Mouse (Mus musculus) spleen, adult 2 months (tissue): ENCODE results near the gene Hnrnpk. TPM values are rescaled to one million over a fixed set of nuclear protein-coding genes. Genes with fewer than 3 reads are reported as not detected.
A peak's percentile ranks its signal among the peaks of the same experiment; 100 is the strongest.
"Not testable (repeated sequence)": the region's sequence is repeated elsewhere in the genome, so short reads cannot be mapped to it uniquely, and the experiment has no call there.

Experiments used
- DNase-seq, 2 experiments: peaks; one replicate each; pipeline versions ENCODE4 v3.0.0 to v3.0.0-alpha.2; 2012 to 2021; ENCODE audit warnings: low spot score in 2 of 2, low read depth in 1 of 2
- H3K27ac ChIP-seq: fragments of 200-500 bp; 2 replicates; pipeline ENCODE4 v1.5.1; 2012; ENCODE audit warnings: low read length, inconsistent platforms; ENCODE audit not compliant: insufficient read depth
- H3K27me3 ChIP-seq: fragments of 200-500 bp; 2 replicates; pipeline ENCODE4 v1.6.1; 2012; ENCODE audit warnings: mild to moderate bottlenecking, moderate library complexity, low read length, inconsistent platforms; ENCODE audit not compliant: control insufficient read depth, insufficient read depth
- H3K36me3 ChIP-seq: fragments of 200-500 bp; 2 replicates; pipeline ENCODE4 v1.6.1; 2012; ENCODE audit warnings: mild to moderate bottlenecking, low read length, inconsistent platforms; ENCODE audit not compliant: control insufficient read depth, insufficient read depth
- H3K4me1 ChIP-seq: fragments of 200-500 bp; 2 replicates; pipeline ENCODE4 v1.6.1; 2011; ENCODE audit warnings: inconsistent platforms; ENCODE audit not compliant: control insufficient read depth, insufficient read depth, insufficient read length
- H3K4me3 ChIP-seq: fragments of 200-500 bp; 2 replicates; pipeline ENCODE4 v1.5.1; 2011; ENCODE audit warnings: mild to moderate bottlenecking, inconsistent platforms; ENCODE audit not compliant: insufficient read depth, insufficient read length; ENCODE audit errors: extremely low read depth
- CTCF ChIP-seq: fragments of 200-500 bp; IDR thresholded peaks from 2 replicates; pipeline ENCODE4 v1.5.1; 2011; ENCODE audit warnings: mild to moderate bottlenecking, inconsistent platforms; ENCODE audit not compliant: insufficient read depth, insufficient read length, insufficient replicate concordance; ENCODE audit errors: extremely low read depth
- POLR2A ChIP-seq: fragments of 200-500 bp; IDR thresholded peaks from 2 replicates; pipeline ENCODE4 v1.6.1; 2011; ENCODE audit warnings: low read depth, low read length, inconsistent platforms
- WGBS: fragments of 180-500 bp; shearing (Covaris S2); methylation state at CpG from one replicate; pipeline ENCODE4 v1.1.7; 2018; 5-methylcytosine and 5-hydroxymethylcytosine counted together
- polyA plus RNA-seq: library from polyadenylated mRNA; depleted of rRNA; stranded (reverse); fragments of >200 nt; gene quantifications from 2 replicates; pipeline ENCODE4 v1.2.3, GENCODE M21; 2012

Hnrnpk gene
- polyA plus RNA-seq, 1 experiment, result 210 TPM

- no peaks in the 10 kb centered on the region for H3K27me3 ChIP-seq
- DNase-seq, result no peak
- peaks cover 1% of the 10 kb centered on the region; the same call in 1 of the 2 replicates for H3K36me3 ChIP-seq
- H3K27ac ChIP-seq, result no peak overlapping the region
- WGBS, result 97% methylated on average over 4 of the region's 4 CpGs
- TF ChIP-seq POLR2A, result no peak
- TF ChIP-seq CTCF, result no peak
- no peaks in the 10 kb centered on the region for H3K4me1 ChIP-seq
- no peak overlapping the region for H3K4me3 ChIP-seq
Measured at GRCm38 (mm10) chr13:58411073-58411472, 7.9 kb upstream of the Hnrnpk start.

DNA sequence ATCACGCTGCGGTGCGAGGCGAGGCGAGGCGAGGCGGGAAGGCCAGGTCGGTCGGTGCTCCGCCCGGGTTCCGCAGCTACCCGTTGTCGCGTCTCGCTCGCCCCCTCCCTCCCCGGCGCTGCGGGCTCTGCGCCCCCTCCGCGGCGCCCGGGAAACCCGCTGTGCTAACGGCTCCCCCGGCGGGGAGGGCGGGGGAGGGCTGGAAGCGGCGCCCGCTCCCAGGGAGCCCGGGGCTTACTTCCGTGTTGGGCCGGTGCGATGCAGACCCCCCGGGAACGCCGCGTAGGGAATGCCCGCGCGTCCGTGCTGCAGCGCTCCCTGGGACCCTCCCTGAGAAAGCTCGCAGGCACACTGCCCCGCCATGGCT lies 416 bp downstream of the Hnrnpk start:
- TF ChIP-seq POLR2A (no peak; the same call in 1 of the 2 replicates), CTCF (no peak)
- Histone ChIP-seq H3K4me3 (peak overlapping the region; percentile 85), H3K36me3 (peaks cover 9% of the 10 kb centered on the region), H3K4me1 (no peaks in the 10 kb centered on the region), H3K27ac (peak overlapping the region; percentile 99), H3K27me3 (no peaks in the 10 kb centered on the region)
- DNase-seq, result peak in 1 of 2 experiments; percentile 74
- WGBS, result 2% methylated on average over 44 of the region's 48 CpGs

DNA sequence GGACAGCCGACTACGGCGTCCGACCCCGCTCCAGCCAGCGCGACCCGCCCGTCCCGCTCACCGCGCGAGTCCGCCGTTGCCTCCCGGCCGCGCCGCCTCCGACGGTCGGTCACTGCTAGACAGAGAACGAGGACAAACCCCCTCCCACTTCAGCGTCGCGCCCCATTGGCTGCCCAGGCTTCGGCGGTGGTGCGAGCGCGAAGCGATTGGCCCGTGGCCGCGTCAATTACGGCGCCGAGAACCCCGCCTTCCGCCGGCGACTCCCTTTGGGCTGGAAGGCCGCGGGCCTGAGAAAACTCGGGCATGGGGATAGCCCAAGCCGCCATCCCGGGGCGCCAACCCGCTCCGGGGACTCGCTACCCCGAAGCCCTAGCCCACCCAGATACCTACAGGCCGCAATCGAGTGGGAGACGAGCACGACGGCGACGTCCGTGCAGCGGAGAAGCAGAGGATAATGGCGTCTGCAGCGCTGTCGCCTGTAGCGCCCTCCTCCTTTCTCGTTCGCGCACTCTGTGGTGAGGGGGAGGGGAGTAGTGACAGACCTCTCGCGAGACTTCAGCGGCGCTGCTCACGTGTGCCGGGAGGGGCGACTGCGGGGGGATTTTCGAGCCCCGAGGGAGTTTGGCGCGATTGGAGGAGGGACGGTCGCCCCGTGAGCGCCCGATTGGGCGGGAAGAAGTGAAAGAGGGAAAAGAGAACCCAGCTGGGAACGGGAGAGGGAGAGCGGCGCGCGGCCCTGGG lies 970 bp downstream of the Hnrnpk start, which contains the start of gene Rmi1:
Gene Rmi1 (plus strand): TSS at position 246 of the 741 bp plus-strand sequence.
- peak within 1 kb of the TSS; percentile 99 for H3K27ac ChIP-seq
- under 1% methylated on average over 89 of the region's 91 CpGs for WGBS
- H3K4me3 ChIP-seq, result peak within 1 kb of the TSS; percentile 85
- H3K27me3 ChIP-seq, result no peaks in the 10 kb centered on the region
- H3K36me3 ChIP-seq, result peaks cover 15% of the 10 kb centered on the region
- H3K4me1 ChIP-seq, result no peaks in the 10 kb centered on the region
- DNase-seq, result peak; percentile 95 to 97
- TF ChIP-seq POLR2A (peak; percentile 98), CTCF (no peak)

DNA sequence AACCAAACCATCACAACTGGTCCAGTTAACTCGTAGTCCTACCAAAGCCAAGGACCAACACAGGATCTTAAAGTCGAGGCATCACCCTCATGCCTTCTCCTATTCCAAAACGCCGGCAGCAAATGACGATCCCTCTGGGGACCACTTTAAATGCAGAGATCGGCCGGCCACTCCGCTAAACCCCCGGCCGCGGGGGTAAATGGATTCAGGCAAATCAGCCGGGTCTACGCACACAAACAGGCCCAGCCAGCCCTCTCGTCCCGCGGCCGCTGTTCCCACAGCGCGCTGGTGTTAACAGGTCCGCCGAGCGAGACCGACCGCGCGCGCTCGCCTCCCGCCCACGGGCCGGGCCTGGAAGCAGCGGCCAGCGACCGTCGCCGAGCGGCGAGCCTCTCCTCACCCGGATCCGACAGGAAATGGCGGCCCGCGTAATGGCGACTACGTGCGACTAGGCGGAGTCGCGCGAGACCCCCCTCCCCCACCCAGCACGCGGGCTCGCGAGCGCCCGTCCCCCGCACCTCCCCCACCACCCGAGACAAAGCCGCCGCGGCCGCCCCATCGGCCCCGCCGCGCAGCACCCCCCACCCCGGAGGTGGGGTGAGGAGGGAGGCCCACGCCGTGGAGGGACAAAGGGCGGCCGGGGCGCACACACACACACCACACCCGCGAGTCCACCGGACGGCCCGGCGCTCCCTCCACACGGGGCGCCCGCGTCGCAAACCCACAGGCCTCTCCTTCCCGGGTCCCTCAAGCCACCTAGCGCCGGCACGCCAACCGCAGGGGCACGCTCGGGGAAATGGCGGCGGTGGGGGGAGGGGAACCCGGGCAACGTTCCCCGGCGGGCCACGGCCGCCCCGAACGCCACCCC lies 1.8 kb downstream of the Hnrnpk start:
- Histone ChIP-seq H3K36me3 (peaks cover 17% of the 10 kb centered on the region), H3K4me1 (no peaks in the 10 kb centered on the region), H3K27me3 (no peaks in the 10 kb centered on the region), H3K27ac (peak overlapping the region; percentile 99), H3K4me3 (peak overlapping the region; percentile 85)
- under 1% methylated on average over 97 of the region's 100 CpGs for WGBS
- TF ChIP-seq CTCF, result no peak
- no peak; the same call in 1 of the 2 replicates for TF ChIP-seq POLR2A
- DNase-seq, result peak; percentile 59 to 73

DNA sequence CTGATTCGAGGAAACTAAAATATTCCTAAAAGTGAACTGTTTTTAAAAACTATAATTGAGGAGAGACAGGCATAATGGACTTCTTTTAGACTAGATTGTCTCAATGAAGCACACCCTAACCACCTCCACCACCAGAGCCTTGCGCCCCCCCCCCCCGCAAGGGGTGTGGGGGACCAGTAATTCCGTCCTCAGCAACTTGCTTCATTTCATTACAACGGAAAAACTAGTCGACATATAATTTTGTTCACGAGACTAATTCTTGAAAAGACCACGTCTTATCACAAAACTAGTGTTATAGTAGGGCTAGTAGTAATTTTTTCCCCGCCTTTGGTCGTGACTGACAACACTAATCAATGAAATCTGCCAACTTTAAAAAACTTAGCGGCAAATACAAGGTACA lies 2.6 kb downstream of the Hnrnpk start:
- peaks cover 23% of the 10 kb centered on the region for H3K36me3 ChIP-seq
- no peaks in the 10 kb centered on the region for H3K4me1 ChIP-seq
- TF ChIP-seq POLR2A (no peak), CTCF (no peak)
- no peaks in the 10 kb centered on the region for H3K27me3 ChIP-seq
- WGBS, result 3% methylated on average over 11 of the region's 11 CpGs
- peak overlapping the region; percentile 85 for H3K4me3 ChIP-seq
- DNase-seq, result no peak
- H3K27ac ChIP-seq, result no peak overlapping the region

- Histone ChIP-seq H3K36me3 (peaks cover 36% of the 10 kb centered on the region), H3K27me3 (no peaks in the 10 kb centered on the region), H3K4me1 (no peaks in the 10 kb centered on the region), H3K27ac (no peak overlapping the region), H3K4me3 (no peak overlapping the region)
- 94% methylated on average over 13 of the region's 13 CpGs for WGBS
- TF ChIP-seq POLR2A, result no peak
- no peak for TF ChIP-seq CTCF
- DNase-seq, result no peak
Measured at GRCm38 (mm10) chr13:58397651-58398050, 5.5 kb downstream of the Hnrnpk start.

DNA sequence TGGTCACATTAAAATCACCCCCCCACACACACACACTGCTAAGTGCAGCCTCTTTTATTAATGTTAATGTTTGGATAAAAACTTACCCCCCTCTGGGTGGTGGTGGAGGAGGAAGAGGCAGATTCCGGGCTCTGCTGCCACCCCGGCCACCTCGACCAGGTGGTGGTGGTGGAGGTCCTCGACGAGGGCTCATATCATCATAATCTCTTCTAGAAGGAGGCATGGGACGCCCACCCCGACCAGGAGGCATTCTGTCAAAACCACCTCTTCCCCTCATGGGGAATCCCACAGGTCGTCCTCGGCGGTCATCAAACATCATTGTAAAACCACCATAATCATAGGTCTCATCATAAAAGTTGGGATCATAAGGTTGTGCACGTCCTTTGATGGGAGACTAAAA lies 8.8 kb downstream of the Hnrnpk start:
- 90% methylated on average over 11 of the region's 11 CpGs for WGBS
- H3K4me1 ChIP-seq, DNase-seq, H3K27me3 ChIP-seq, H3K27ac ChIP-seq, H3K4me3 ChIP-seq: not testable (repeated sequence)
- peaks cover 46% of the 10 kb centered on the region for H3K36me3 ChIP-seq
